Mouse (Mus musculus) lung, adult 18-20 months (tissue): ENCODE measurements around the gene Dop1a.

ENCODE experiments used
- DNase-seq, 2 experiments: peaks; one replicate each; pipeline ENCODE4 v3.0.0; 2022; ENCODE audit warnings: mixed read lengths in 2 of 2

Dop1a gene

DNA sequence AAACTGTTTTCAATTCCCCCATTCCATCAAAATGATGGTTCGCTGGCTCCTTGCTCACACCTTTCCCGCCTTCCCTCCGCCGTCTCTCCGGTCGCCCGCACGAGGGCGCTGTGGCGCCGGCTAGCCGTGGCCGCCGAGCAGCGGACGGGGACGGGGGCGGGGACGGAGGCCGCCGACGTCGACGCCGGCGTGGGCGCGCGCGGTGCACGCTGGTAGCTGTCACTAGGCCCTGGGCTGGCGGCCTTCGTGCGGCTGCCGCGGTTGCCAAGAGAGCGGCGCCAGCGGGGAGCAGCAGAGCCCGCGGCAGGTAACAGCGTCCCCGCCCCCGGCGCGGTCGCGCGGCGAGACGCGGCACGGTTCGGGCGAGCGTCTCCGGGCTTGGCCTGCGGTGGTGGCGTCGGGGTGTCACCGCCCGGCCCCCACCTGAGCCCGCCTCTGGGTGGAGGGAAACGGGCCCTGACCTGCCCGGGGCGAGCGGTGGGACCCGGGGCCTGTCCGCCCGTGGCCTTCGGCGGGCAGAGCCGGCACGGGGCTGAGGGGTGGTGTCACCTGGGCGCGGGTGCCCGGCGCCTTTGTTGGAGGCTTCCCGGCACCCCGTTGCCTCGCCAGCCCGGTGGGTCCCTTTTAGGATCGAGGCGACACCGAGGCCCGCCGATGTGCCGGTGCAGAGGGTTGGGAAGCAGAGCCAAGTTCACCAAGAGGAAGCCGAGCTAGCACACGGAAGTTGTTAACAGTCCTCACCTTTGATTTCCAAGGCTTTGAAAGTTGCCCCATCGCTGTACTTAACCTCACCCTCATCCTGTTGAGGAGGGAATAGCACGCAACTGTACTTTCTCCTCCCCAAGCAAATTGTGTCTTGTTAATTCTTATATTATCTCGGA is at the start of gene Dop1a:
Gene Dop1a, plus strand, starts transcription at position 165 of the 881 bp plus-strand sequence.
- peak; percentile 89 to 91 for DNase-seq

- no peak for DNase-seq
These were observed 49.0 kb upstream of the Dop1a start for GRCm38 (mm10) chr9:86417971-86418370.

GRCm38 (mm10) chr9:86419366-86419765 is 47.6 kb upstream of the Dop1a start:
- DNase-seq: no peak

GRCm38 (mm10) chr9:86423331-86423730 is 43.6 kb upstream of the Dop1a start:
- DNase-seq: no peak

DNA sequence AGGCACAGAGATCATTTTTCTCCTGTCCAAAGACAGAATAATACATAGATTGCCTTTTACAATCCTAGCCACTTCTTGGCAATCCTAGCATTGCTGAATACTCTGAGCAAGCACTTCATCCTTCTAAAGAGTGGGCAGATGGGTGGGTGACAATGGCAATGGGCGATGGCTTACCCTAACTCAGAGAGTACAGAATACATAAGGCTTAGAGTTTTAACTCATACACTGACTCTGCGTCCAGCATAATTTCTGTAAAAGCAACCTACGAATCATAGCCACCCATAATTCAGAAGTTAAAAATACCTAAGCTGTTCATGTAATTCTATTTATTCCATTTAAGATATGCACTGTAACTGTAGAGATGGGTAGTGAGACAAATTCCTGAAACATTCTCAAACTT is 31.4 kb upstream of the Dop1a start:
- no peak for DNase-seq

DNA sequence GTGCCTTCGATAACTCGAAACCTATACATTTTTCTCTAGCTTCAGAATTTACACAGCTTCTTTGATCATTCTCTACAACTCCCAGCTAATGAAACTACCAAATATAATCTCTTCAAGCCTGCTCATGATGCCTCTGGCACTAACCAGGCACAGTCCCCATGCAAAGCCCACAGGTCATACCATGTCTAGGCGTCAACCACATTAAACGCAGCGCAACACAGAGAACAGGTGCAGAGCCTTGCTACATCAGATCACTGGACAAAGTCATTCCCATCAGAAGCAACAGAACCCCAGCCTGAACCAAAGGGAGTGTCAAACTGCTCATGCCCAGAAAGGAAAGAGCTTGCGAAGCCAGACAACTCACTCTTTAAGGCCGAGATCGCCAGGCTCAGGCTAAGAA is 30.3 kb upstream of the Dop1a start:
- no peak for DNase-seq

DNA sequence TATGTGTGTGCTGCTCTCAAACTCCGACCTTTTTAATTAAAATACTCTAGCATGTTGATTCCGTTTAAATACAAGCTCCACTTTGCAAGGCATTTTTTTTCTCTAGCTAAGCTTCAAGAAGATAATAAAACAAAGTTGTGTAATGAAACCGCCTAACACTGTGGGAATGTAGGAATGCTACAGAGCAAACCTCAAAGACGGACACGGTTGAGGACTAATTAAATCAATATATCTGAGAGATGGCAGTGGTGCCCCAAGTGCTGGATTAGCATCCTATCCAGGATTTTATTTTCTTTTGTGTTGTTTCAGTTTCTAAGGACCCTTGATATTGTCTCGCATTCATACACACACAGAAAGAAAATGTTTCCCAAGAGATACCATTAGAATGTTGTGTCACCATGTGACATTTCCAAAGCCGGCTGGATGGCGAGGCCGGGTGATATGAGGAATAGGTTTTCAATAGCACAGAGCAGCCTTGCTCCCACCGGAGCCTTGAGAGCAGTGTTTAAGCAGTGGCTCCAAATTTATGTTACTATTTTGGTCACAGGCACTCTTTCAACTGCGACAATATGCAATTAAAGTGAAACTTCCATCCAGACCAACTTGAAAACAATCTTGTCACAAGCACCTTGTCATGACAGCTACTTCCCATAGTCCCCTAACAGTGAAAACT is 28.5 kb upstream of the Dop1a start:
- DNase-seq: no peak

DNA sequence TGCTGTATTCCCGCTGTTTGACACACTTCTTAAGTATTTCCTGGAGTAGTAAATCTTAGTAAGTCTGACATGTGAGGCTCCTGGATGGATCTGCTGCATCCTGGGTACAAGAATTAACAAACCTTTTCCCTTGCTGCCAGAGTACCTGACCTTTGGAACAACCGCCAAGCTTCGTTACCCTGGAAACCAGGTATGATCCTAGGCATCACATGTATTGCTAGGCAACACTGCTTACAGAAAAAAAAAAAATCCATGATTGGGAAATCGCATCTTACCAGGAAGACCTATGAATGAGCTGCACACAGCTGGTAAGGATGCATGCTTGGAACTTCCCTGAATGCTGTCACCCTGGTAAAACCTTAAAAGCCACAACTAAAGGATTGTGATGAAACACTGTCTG is 24.7 kb upstream of the Dop1a start:
- DNase-seq: no peak

DNA sequence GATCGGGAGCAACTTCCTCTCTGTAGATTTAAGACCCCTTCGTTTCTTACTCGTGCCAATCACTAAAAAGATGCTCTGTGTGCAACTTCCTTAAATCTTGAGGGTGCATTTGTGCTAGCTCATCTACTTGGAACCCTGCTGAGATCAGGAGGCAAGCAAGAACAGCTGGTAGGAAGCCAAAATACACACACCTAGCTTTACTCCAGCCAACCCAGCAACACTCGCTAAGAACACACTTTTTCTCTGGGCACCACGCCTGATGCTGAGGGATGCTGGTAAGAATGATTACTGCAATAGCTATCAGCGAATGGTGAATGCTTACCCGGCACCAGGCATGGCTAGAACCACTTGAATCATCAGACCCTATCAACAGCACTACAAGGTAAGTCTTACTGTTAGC is 20.1 kb upstream of the Dop1a start:
- no peak for DNase-seq

DNA sequence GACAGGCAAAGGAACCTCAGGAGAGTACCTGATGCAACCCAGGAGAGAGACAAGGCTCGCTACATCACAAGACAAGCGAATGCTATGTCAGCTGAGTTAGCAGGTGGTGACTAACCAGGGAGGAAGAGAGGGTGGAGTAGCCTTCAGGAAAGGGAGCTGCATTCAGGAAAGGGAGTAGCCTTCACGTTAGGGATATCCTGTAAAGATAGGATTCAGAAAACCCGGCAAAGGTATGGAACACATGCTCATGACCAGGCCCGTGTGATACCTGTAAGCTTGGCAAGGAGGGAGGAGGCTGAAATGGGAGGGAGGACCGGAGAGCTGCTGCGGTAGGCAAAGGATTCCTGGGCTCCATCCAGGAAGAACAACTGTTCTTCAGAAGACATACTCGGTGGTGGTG is 19.5 kb upstream of the Dop1a start:
- no peak for DNase-seq

DNA sequence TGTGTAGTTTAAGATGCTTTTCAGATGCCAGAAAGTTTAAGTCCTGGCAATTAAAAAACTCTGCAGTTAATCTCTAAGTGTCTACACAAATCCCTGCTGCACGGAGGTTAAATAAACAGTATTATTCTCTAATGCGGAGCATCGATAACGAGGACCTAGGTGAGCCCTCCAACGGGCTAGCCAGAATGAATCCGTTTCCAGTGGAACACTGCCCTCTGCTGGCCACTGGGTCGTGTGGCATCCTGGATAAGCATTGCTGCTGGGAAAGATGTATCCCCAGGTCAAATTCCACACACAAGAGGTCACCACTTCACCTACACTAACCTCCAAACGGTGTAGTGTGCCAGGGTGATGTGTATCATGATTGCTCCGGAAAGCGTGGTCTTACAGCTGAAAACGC is 17.4 kb upstream of the Dop1a start:
- DNase-seq: peak; percentile 65 to 74

DNA sequence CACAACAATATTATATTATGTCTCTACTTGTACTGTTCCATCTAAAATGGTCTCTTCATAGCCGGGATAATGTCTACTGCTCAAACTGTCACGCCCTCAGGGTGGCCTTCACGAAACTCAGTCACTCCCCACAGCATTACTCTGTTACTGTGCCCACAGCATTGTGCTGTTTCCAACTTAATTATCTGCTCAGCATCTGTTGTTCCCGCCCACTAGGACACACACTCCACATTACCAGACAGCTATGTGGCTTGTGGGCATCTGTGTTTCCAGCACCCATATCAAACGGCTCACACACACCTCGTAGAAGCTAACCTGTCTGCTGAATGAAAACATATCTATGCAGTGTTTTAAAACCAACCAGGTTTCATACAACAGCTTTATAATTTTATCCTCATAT is 15.9 kb upstream of the Dop1a start:
- no peak for DNase-seq

DNA sequence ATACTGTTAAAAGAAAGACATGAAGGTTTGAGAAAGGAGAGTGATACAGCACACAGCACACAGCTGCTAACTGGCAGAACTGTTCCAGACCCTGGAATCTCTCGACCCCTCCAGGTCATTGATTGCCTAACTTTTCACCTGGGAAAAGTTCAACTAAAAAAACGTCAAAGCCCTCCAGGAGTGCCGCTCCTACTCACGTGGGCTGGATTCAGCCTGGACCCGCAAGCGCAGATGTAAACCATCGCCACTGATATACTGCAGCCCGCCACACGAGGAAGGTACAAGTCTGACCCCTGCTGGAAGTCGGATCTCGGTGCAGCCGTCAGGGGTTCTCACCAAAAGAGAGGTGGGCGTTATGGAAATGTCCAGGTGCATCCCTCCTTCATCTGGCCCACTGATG is 15.3 kb upstream of the Dop1a start:
- peak; percentile 22 to 31 for DNase-seq

DNA sequence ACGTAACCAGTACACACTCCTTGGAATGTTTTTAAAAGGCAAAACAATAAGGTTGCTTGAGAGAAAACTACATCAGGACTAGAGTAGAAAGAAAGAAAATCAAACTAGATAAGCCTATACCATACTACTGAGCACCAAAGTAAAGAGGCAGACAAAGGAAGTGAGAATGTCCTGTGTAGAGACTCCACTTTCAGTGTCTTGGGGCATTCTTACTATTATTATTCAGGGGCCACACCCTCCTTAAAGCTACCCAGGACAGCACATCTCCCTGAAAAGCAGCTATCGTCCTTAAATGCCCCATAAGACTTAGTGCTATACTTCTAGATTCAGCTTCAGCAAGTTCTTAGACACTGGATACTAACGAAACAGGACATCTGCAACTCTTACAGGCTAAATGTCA is 13.3 kb upstream of the Dop1a start:
- no peak for DNase-seq

DNA sequence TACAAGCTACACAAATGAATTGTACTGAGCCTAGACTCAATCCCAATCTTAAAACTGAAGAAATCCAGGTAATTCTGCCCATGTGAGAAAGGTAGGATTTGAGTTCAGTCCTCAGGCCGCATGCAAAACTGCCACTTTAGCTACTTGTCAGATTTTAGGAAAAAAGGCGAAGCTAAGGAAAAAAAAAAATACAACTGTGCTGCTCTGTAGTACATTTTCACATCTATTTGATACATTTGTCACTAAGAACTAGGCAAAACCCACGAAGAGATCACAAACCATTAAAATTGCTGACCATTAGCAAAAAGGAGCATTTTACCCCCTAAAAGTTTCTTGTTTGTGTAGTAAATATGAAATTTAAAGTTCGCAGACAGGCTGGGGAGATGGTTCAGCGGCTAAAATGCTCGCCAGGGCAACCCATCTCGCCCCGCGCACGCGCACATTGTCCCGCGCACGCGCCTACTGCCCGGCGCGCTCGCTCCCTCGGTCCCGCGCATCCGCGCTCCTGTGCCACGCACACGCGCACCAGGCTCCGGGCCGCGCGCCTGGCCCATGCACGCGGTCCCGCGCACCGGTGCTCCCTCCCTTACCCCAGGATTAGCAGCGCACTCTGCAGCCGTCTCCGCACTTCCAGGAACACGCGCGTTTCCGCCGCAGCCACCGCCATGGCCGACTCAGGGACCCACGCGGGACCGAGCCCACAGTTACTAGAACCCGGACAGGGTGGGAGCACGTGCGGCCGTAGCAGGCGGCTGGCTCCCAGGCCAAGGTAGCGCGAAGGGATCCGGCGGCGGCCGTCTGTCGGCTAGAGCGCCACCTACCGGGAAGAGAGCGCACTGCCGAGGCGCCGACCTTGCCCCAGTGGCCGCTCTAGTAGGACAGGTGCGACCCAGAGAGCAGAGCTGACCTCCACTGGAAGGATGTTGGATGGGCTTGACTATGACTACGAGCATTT is 2.5 kb upstream of the Dop1a start, which contains the start of gene Ube2cbp:
Gene Ube2cbp, minus strand, starts transcription at position 800 of the 955 bp plus-strand sequence.
- DNase-seq: peak; percentile 78 to 82

DNA sequence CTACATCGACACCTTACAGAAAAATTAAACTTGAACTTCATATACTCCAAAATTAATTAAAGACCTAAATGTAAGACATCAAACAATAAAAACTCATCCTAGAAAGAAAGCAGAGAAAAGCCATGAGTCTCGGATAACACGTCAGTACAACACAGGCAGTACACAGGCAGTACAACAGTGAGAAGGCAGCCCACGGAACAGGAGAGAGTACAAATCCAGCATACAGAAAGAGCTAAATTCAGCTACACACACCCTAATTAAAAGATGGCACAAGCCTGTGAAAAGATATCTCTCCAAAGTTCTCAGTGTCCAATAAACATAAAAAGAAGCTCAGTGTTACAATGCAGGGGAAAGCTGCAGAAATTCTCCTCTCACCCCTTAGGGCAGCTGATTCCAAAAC is 9.0 kb downstream of the Dop1a start:
- no peak for DNase-seq

DNA sequence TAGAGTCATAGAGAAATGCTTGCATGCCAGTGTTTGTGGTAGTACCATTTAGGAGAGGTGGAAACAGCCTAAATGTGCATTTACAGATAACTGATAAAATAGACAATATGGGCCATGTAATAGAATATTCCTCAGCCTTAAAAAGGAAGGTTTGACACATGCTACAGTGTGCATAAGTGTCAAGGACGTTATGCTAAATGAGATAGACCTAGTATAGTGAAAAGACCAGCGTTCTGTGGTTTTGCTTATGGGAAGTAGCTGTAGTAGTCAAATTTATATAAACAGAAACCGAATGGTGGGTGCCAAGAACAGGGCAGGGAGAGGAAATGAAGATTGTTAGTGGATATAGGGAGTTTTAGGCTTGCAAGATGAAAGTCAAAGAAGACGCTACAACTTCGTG is 9.8 kb downstream of the Dop1a start:
- no peak for DNase-seq

GRCm38 (mm10) chr9:86478414-86479093 is 11.6 kb downstream of the Dop1a start:
- DNase-seq: peak; percentile 14 to 19

DNA sequence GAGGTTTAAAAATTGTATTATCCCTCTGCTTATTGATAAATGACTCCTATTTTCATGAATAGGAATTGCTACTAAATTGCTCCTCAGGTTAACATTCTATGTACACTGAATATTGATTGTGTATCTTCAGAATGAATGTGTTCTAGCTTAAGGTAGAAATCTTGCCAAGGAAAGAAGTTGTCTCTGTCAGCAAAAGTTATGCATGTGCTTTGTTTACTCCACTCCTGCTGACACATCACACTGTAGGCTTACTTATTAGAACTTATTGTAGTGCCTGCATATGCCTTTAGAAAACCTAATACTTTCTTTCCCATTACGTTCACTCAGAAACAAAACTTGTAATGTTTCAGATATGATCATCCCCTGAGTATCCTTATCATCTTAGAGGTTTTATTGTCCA is 15.3 kb downstream of the Dop1a start:
- no peak for DNase-seq

DNA sequence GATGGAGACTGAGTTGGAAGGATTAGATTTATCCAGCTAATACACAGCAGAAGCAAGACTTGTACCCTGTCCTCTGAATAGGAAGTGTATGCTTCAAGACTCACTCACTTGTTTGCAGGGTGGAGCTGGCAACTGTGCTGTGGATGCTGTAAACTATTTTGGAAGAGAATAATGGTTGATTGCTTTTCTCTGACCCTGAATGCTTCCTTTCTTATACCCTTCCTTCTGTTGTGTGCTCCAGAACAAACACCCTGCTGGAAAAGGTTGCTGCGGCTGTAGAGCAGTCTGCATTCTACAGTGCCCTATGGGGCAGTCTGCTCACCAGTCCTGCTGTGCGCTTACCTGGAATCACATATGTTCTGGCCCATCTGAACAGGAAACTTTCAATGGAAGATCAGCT is 24.8 kb downstream of the Dop1a start:
- no peak for DNase-seq

- no peak for DNase-seq
These were observed 29.3 kb downstream of the Dop1a start for GRCm38 (mm10) chr9:86496261-86496660.

DNA sequence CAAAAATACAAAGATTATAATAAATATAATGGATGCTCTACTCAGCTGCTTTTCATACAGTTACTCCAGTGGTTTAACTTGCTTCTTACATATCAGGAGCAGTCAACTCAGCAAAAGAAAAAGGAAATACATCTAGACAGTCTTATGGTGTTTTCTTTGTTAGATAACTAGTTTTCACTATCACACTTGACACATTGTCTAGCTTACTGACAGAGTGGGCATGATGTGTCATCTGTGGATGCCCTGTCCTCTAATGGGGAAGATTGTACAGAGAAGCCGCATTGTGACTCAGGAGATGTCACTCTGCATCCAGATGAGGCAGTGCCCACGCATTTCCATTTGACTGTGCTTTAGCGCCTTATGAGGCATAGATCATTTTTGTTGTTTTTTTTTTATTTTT is 32.1 kb downstream of the Dop1a start:
- no peak for DNase-seq
